Mouse (Mus musculus) stomach, embryonic 16.5 days (tissue): ENCODE measurements around the gene Zfp558. TPM values are rescaled to one million over a fixed set of nuclear protein-coding genes. Genes with fewer than 3 reads are reported as not detected.

ENCODE experiments used
- microRNA-seq: library from miRNA; unstranded; fragments of <30 nt; microRNA quantifications from one replicate; pipeline ENCODE4, GENCODE M21; 2016
- polyA plus RNA-seq: library from polyadenylated mRNA; unstranded; fragments of >200 nt; fragmentation: Nextera tagmentation; extraction: Ambion mirVana; gene quantifications from 2 replicates; pipeline ENCODE4 v1.2.1, GENCODE M21; 2015

Gene Zfp558
- polyA plus RNA-seq, 1 experiment from 2014 or later, result 3.5 TPM

Small RNA genes lying within 50 kb of the gene (microRNA-seq; reads per million reads assigned to microRNA genes)
- gene Gm22854, result not detected

Other genes with a start within 250 kb of the Zfp558 start
- 96.4 and 97.3 TPM in 2 replicates for gene Chordc1, start 186.1 kb downstream of the Zfp558 start, polyA plus RNA-seq
- 5.4 and 5.6 TPM in 2 replicates for gene Naalad2, start 75.3 kb downstream of the Zfp558 start, polyA plus RNA-seq
- not detected in 2 replicates for gene Ubtfl1, start 73.8 kb downstream of the Zfp558 start, polyA plus RNA-seq
- gene Mbd3l2, start 47.6 kb downstream of the Zfp558 start, polyA plus RNA-seq, result not detected in 2 replicates
- gene Mbd3l1, start 91 bp upstream of the Zfp558 start, polyA plus RNA-seq, result not detected in 2 replicates
- gene Muc16, start 196.3 kb upstream of the Zfp558 start, polyA plus RNA-seq, result 2.7 and 3.0 TPM in 2 replicates